Mouse (Mus musculus): ENCODE results near the gene Chid1.

The Chid1 gene

GRCm38 (mm10) chr7:141558946-141559345, 19.3 kb upstream of the Chid1 start:
- DNase-seq (ENCODE audit: extremely low read depth, low read depth): peak; percentile 50

GRCm38 (mm10) chr7:141558329-141558776, 18.7 kb upstream of the Chid1 start:
- DNase-seq (ENCODE audit: extremely low read depth, low read depth): peak; percentile 89

GRCm38 (mm10) chr7:141550464-141550863, 10.8 kb upstream of the Chid1 start:
- no peak for DNase-seq (ENCODE audit: extremely low read depth, low read depth)

DNA sequence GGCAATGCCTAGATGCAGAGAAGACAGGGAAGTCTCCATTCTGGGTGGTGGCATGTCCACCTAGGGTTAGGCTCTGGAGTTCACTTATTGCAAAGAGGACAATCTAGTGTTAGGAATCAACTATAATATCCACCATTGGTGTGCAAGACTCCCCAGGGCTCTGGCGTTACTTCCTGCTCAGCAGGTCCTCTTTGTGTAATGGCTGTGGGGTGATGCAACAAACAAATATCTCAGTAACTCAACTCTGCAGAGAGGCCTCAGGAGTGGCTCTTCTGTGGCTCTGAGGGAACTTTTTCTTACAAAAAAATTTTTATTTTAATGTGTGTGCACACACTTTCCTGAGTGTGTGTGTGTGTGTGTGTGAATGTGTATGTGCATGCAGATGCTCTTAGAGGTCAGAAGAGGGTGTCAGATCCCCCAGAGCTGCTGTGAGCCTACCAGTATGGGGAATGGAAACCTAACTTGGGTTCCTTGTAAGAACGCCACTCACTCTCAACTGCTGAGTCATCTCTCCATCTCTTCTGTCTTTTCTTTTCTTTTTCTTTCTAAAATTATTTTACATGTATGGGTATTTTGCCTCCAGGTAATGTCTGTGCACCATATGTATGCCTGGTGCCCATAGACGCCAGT, 9.9 kb upstream of the Chid1 start:
- DNase-seq (ENCODE audit: extremely low read depth, low read depth): no peak

DNA sequence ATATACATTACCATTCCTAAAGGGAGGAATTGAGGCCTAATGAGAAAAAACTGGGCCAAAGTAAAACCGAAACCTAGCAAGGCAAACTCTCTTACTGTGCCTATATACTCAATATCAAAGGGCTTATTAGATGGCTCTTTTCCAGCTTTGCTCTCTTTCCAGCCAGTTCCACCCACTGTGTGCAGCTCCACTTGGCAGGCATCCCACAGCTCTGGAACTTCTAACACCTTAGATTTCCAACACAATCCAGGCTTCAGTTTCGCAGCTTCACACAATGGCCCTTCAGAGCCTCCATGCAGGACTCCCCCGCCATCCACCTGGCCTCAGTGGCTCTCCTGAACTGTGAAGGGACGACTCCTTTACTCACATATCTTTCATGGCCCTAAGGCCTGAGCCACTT, 5.0 kb upstream of the Chid1 start:
- no peak for DNase-seq (ENCODE audit: extremely low read depth, low read depth)

- no peak for DNase-seq (ENCODE audit: extremely low read depth, low read depth)
Measured at GRCm38 (mm10) chr7:141542588-141542987, 2.9 kb upstream of the Chid1 start.

GRCm38 (mm10) chr7:141541681-141542080, 2.0 kb upstream of the Chid1 start:
- DNase-seq (ENCODE audit: extremely low read depth, low read depth): no peak

GRCm38 (mm10) chr7:141540312-141541081, 840 bp upstream of the Chid1 start:
- DNase-seq (ENCODE audit: extremely low read depth, low read depth): no peak

- DNase-seq (ENCODE audit: extremely low read depth, low read depth): no peak
Measured at GRCm38 (mm10) chr7:141538852-141539555, 653 bp downstream of the Chid1 start.

DNA sequence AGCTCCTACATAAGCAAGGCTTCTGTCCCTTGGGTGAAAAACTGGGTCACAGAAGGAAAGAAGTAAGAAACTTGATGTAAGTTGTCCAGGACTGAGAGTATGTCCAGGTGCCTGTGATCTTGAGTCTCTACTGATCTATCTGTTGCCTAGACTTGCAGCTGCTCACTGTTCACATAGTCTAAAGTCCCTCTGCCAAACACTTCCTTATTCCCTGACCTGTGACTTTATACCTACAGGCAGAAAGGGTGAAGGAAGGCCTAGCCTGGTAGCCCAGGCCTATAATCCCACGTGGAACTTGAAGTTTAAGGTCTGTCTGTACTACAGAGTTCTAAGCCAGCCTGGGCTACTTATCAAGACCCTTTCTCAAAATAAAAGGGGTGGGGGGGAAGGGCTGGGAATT, 4.1 kb downstream of the Chid1 start:
- DNase-seq (ENCODE audit: extremely low read depth, low read depth): no peak

- no peak for DNase-seq (ENCODE audit: extremely low read depth, low read depth)
Measured at GRCm38 (mm10) chr7:141525580-141525925, 14.1 kb downstream of the Chid1 start.

DNA sequence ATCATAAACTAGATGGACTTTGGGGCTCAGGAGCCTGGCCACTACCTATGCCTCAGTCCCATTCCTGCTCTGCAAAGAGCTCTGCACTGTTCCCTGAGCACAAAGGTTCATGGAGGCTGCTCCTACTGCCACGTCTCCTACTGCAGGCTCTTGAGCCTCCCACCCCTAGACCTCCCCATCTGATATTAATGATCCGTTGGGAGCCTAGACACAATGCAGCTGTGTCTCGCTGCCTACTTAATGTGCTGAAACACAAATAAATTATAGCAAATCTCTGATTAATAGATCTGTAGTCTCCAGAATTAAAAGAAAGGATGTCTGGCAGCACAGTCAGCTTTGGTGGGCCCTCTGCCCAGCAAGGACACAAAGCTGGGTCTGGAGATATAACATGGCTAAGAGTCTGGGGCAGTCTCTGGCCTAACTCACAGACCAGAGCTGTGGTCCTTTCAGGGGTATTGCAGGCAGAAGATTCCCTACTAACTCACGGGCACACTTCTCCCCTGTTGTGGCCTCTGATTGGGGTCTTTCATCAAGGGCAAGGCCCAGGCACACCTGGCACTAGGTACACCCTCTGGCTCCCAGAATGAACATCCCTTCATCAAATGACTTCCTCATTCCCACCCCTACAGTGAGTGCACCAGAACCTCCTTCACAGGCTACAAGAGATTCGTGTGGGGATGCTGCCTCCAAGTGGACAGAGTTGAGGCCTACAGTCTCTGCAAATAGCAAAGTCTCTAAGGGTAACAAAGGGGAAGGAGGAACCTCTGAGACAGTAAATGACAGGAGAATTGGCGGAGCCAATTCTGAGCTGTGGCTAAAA, 14.7 kb downstream of the Chid1 start:
- peak; percentile 80 for DNase-seq (ENCODE audit: extremely low read depth, low read depth)

DNA sequence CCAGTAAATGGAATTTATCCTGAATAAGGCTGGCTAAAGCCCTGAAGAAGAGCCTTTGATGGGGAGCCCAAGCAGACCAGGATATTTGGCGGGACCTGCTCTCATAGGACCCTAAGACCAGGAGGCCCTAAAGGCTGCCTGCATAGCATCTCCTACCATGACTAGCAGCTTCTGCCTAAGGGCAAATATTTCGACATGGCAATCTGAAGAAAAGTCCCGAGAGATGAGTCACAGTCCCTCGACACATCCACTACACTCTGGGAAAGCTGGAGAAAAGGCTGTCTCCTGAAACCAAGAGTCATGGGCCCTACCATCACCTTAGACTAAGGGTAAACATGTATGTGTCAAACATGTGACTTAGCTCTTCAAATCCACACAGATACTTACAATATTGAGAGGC, 15.4 kb downstream of the Chid1 start:
- DNase-seq (ENCODE audit: extremely low read depth, low read depth): no peak

DNA sequence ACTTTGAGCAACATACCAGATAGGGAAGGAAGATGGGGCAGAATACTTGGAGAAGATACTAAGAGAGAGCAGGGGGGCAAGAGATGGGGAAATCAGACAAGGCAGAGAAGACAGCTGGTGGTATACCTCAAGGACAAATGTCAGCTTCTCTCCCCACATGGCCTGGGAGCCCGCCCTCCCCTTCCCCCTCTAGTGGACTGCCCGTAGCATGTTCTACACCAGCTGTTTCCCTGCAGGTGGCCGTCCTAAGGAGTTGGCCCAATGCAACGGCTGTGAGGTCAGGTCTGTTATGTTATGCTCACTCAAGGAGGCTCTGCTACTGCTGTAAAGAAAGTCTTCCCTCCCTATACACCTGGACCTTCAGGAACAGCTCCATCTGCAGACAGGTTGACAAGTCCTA, 16.6 kb downstream of the Chid1 start:
- DNase-seq (ENCODE audit: extremely low read depth, low read depth): no peak

DNA sequence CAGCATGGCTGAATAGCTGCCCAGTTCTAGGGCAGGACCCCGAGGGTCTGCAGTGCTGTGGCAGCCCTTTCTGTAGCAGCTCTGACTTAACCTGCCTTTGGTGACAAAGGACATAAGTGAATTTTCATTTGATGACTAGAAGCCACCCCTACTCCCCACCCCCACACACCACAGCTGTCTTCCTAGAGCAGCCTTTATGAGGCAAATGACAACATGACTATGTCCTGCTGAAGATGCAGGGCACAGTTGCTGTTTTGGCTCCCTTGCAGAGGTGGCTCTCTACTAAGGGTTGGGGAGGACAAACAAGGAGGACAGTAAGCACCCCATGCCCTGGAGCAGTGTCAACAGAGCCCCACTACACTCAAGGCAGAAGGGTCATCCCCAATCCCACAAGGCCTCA, 19.9 kb downstream of the Chid1 start:
- DNase-seq (ENCODE audit: extremely low read depth, low read depth): no peak

GRCm38 (mm10) chr7:141518926-141519325, 20.7 kb downstream of the Chid1 start:
- DNase-seq (ENCODE audit: extremely low read depth, low read depth): no peak

- DNase-seq (ENCODE audit: extremely low read depth, low read depth): no peak
Measured at GRCm38 (mm10) chr7:141518296-141518695, 21.4 kb downstream of the Chid1 start.

- no peak for DNase-seq (ENCODE audit: extremely low read depth, low read depth)
Measured at GRCm38 (mm10) chr7:141517638-141518037, 22.0 kb downstream of the Chid1 start.

- no peak for DNase-seq (ENCODE audit: extremely low read depth, low read depth)
Measured at GRCm38 (mm10) chr7:141510681-141511191, 28.9 kb downstream of the Chid1 start.

GRCm38 (mm10) chr7:141510196-141510595, 29.5 kb downstream of the Chid1 start:
- DNase-seq (ENCODE audit: extremely low read depth, low read depth): no peak

- DNase-seq (ENCODE audit: extremely low read depth, low read depth): no peak
Measured at GRCm38 (mm10) chr7:141508160-141508559, 31.5 kb downstream of the Chid1 start.
